Mouse (Mus musculus): ENCODE results near the gene Gm10135. TPM values are rescaled to one million over a fixed set of nuclear protein-coding genes. Genes with fewer than 3 reads are reported as not detected.
"Not testable (repeated sequence)": the region's sequence is repeated elsewhere in the genome, so short reads cannot be mapped to it uniquely, and the experiment has no call there.

Gene Gm10135
- polyA plus RNA-seq (2016; fragmentation: Nextera tagmentation; extraction: Ambion mirVana): not detected in 2 replicates

DNA sequence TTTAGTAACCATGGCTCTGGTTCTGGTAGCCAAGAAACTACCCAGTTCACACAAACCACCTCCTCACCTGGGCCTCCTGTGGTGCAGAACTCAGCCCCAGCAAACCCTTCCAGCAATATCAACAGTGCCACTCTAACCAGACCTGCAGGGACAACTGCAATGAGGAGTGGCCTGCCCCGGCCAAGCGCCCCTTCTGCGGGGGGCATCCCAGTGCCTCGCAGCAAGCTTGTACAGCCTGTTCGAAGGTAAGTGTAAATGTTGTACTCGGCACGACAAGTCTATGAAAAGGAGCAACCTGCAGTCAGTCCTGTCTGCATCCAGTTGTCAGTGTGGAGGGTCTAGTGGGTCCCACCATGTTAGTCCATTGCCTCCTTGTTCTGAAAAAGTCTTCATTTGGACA, at the start of gene Gm10135:
Gm10135 (minus strand) TSS at position 101 of the 400 bp plus-strand sequence.
- H3K9ac ChIP-seq (replicated peaks): no peak within 1 kb of the TSS
- no peaks in the 10 kb centered on the region for H3K4me1 ChIP-seq (replicated peaks)
- no peak within 1 kb of the TSS for H3K27ac ChIP-seq
- H3K4me3 ChIP-seq (replicated peaks): no peak within 1 kb of the TSS
- peaks cover 61% of the 10 kb centered on the region for H3K36me3 ChIP-seq
- WGBS: 92% methylated on average over 7 of the region's 7 CpGs
- no peaks in the 10 kb centered on the region for H3K9me3 ChIP-seq
- H3K4me2 ChIP-seq: no peak within 1 kb of the TSS
- H3K27me3 ChIP-seq: no peaks in the 10 kb centered on the region
- ATAC-seq (ENCODE audit: insufficient number of reproducible peaks, insufficient read depth, low FRiP score, low TSS enrichment, low read depth): no peak

- 91% methylated on average over 13 of the region's 13 CpGs for WGBS
Measured at GRCm38 (mm10) chr5:73023801-73024200, 49.3 kb upstream of the Gm10135 start.

DNA sequence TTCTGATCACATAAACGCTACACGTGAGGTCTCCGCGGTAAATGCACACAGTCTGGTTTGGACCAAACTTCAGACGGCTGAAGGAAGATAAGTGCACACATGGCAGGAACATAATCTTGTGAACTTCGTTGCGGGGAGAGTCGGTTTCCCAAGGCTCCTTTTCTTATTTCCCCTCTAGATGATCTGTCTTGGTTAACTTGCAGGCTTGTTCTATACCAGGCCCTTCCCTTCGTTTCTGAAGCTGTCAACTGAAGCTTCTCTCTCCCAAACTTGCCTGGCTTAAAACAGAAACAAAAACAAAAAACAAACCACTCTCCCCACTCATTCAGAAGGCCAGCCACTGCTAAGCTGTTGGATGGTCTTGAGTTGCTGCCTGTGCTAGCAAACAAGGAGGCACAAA, 40.2 kb upstream of the Gm10135 start:
- Histone ChIP-seq H3K4me1 (replicated peaks) (peaks cover 21% of the 10 kb centered on the region), H3K9me3 (no peaks in the 10 kb centered on the region), H3K36me3 (no peaks in the 10 kb centered on the region), H3K27me3 (peaks cover 45% of the 10 kb centered on the region), H3K4me2 (no peak overlapping the region), H3K9ac (replicated peaks) (no peak overlapping the region), H3K27ac (no peak overlapping the region), H3K4me3 (replicated peaks) (no peak overlapping the region)
- WGBS: 26% methylated on average over 9 of the region's 9 CpGs
- no peak for ATAC-seq (ENCODE audit: insufficient number of reproducible peaks, insufficient read depth, low FRiP score, low TSS enrichment, low read depth)

More at GRCm38 (mm10) chr5:73023801-73024200, 49.3 kb upstream of the Gm10135 start:
- Histone ChIP-seq H3K4me3 (replicated peaks) (no peak overlapping the region), H3K4me1 (replicated peaks) (no peaks in the 10 kb centered on the region), H3K27ac (no peak overlapping the region), H3K9ac (replicated peaks) (no peak overlapping the region), H3K27me3 (no peaks in the 10 kb centered on the region), H3K9me3 (no peaks in the 10 kb centered on the region), H3K36me3 (peaks cover 33% of the 10 kb centered on the region), H3K4me2 (no peak overlapping the region)
- ATAC-seq (ENCODE audit: insufficient number of reproducible peaks, insufficient read depth, low FRiP score, low TSS enrichment, low read depth): no peak

- not testable (repeated sequence) for H3K36me3 ChIP-seq, H3K9me3 ChIP-seq, H3K27ac ChIP-seq
- peaks cover 46% of the 10 kb centered on the region for H3K27me3 ChIP-seq
- peak overlapping the region; percentile 42 for H3K9ac ChIP-seq (replicated peaks)
- peak overlapping the region; percentile 67 for H3K4me2 ChIP-seq
- WGBS: 1% methylated on average over 64 of the region's 65 CpGs
- peak overlapping the region; percentile 44 for H3K4me3 ChIP-seq (replicated peaks)
- peaks cover 21% of the 10 kb centered on the region for H3K4me1 ChIP-seq (replicated peaks)
- peak; percentile 48; the same call in 1 of the 2 replicates for ATAC-seq (ENCODE audit: insufficient number of reproducible peaks, insufficient read depth, low FRiP score, low TSS enrichment, low read depth)
Measured at GRCm38 (mm10) chr5:73013611-73014287, 39.2 kb upstream of the Gm10135 start.

DNA sequence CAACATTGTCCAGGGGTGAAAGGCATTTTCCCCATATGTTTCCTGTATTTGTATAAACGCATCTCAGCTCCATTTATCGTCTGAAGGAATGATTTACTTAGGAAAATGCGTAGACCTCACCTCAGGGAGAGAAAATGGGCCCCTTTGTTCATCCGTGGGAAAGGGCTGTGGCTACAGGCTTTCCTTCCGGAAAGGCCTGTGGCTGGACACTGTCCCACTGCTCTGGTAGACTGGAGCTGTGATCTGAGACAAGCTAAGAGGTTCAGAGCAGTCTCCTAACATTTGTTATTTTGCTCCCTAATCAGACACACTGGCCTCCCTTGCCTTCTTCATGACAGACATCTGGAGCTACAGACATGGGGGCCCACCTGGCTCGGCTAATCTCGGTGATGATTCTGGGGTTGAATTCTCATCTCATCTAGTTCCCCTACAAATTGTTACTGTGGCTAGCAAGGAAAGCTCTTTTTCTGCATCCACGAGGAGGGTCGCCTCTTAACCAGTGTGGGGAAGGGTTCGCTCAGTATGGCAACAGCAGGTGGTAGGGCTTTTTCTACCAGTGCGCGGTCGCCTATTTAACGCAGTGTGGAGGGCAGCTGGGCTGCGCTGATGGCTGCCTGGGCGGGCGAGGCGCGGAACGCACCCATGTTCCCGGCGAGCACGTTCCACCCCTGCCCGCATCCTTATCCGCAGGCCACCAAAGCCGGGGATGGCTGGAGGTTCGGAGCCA, 38.5 kb upstream of the Gm10135 start:
- Histone ChIP-seq H3K27me3 (peaks cover 51% of the 10 kb centered on the region), H3K4me3 (replicated peaks) (peak overlapping the region; percentile 44), H3K4me1 (replicated peaks) (peaks cover 21% of the 10 kb centered on the region), H3K4me2 (peak overlapping the region; percentile 67)
- not testable (repeated sequence) for H3K27ac ChIP-seq; H3K36me3 ChIP-seq; H3K9me3 ChIP-seq; H3K9ac ChIP-seq (replicated peaks)
- 20% methylated on average over 27 of the region's 27 CpGs for WGBS
- ATAC-seq (ENCODE audit: insufficient number of reproducible peaks, insufficient read depth, low FRiP score, low TSS enrichment, low read depth): peak; percentile 35; the same call in 1 of the 2 replicates

DNA sequence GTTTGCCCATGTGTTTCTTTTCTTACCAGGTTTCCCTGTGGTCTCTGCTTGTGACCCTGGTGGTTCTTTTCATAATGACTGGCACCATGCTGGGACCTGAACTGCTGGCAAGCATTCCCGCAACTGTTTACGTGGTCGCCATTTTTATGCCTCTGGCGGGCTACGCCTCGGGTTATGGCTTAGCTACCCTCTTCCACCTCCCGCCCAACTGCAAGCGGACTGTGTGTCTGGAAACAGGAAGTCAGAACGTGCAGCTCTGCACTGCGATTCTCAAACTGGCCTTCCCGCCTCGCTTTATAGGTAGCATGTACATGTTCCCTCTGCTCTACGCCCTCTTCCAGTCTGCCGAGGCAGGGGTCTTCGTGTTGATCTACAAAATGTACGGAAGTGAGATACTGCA, 37.3 kb upstream of the Gm10135 start:
- peaks cover 59% of the 10 kb centered on the region for H3K27me3 ChIP-seq
- 72% methylated on average over 16 of the region's 16 CpGs for WGBS
- H3K4me2 ChIP-seq: not testable (repeated sequence)

GRCm38 (mm10) chr5:73008230-73008629, 33.7 kb upstream of the Gm10135 start:
- H3K4me1 ChIP-seq (replicated peaks); H3K9me3 ChIP-seq; ATAC-seq (ENCODE audit: insufficient number of reproducible peaks, insufficient read depth, low FRiP score, low TSS enrichment, low read depth); H3K9ac ChIP-seq (replicated peaks); H3K4me2 ChIP-seq; H3K36me3 ChIP-seq; H3K4me3 ChIP-seq (replicated peaks); H3K27ac ChIP-seq: not testable (repeated sequence)
- WGBS: 40% methylated on average over 8 of the region's 8 CpGs
- peaks cover 70% of the 10 kb centered on the region for H3K27me3 ChIP-seq

More for the DNA sequence above, 37.3 kb upstream of the Gm10135 start:
- ATAC-seq (ENCODE audit: insufficient number of reproducible peaks, insufficient read depth, low FRiP score, low TSS enrichment, low read depth); H3K9ac ChIP-seq (replicated peaks); H3K4me3 ChIP-seq (replicated peaks); H3K36me3 ChIP-seq; H3K9me3 ChIP-seq; H3K27ac ChIP-seq: not testable (repeated sequence)
- H3K4me1 ChIP-seq (replicated peaks): peaks cover 21% of the 10 kb centered on the region

- Histone ChIP-seq H3K36me3 (no peaks in the 10 kb centered on the region), H3K4me1 (replicated peaks) (peaks cover 8% of the 10 kb centered on the region), H3K9ac (replicated peaks) (no peak overlapping the region), H3K27me3 (peaks cover 65% of the 10 kb centered on the region), H3K4me3 (replicated peaks) (peak overlapping the region; percentile 43), H3K4me2 (peak overlapping the region; percentile 68), H3K9me3 (no peaks in the 10 kb centered on the region), H3K27ac (no peak overlapping the region)
- no peak for ATAC-seq (ENCODE audit: insufficient number of reproducible peaks, insufficient read depth, low FRiP score, low TSS enrichment, low read depth)
- 38% methylated on average over 5 of the region's 5 CpGs for WGBS
Measured at GRCm38 (mm10) chr5:73007582-73007959, 33.1 kb upstream of the Gm10135 start.

- Histone ChIP-seq H3K4me3 (replicated peaks) (peak within 1 kb of the TSS; percentile 43), H3K9ac (replicated peaks) (no peak within 1 kb of the TSS; the same call in 1 of the 2 replicates), H3K9me3 (no peaks in the 10 kb centered on the region), H3K27ac (no peak within 1 kb of the TSS), H3K36me3 (no peaks in the 10 kb centered on the region), H3K4me2 (peak within 1 kb of the TSS; percentile 68), H3K27me3 (peaks cover 59% of the 10 kb centered on the region), H3K4me1 (replicated peaks) (peaks cover 8% of the 10 kb centered on the region)
- WGBS: 7% methylated on average over 65 of the region's 65 CpGs
- peak; percentile 76; the same call in 1 of the 2 replicates for ATAC-seq (ENCODE audit: insufficient number of reproducible peaks, insufficient read depth, low FRiP score, low TSS enrichment, low read depth)
Measured at GRCm38 (mm10) chr5:73006784-73007581, 32.5 kb upstream of the Gm10135 start, which contains the start of gene Slc10a4. Slc10a4 (plus strand) TSS chr5:73006883.

GRCm38 (mm10) chr5:73004046-73004445, 29.5 kb upstream of the Gm10135 start:
- no peak overlapping the region for H3K4me3 ChIP-seq (replicated peaks)
- H3K27me3 ChIP-seq: peaks cover 51% of the 10 kb centered on the region
- H3K36me3 ChIP-seq: no peaks in the 10 kb centered on the region
- no peaks in the 10 kb centered on the region for H3K9me3 ChIP-seq
- H3K9ac ChIP-seq (replicated peaks): no peak overlapping the region
- H3K4me2 ChIP-seq: no peak overlapping the region
- no peak for ATAC-seq (ENCODE audit: insufficient number of reproducible peaks, insufficient read depth, low FRiP score, low TSS enrichment, low read depth)
- 87% methylated on average over 5 of the region's 5 CpGs for WGBS
- H3K4me1 ChIP-seq (replicated peaks): peaks cover 8% of the 10 kb centered on the region
- H3K27ac ChIP-seq: no peak overlapping the region

DNA sequence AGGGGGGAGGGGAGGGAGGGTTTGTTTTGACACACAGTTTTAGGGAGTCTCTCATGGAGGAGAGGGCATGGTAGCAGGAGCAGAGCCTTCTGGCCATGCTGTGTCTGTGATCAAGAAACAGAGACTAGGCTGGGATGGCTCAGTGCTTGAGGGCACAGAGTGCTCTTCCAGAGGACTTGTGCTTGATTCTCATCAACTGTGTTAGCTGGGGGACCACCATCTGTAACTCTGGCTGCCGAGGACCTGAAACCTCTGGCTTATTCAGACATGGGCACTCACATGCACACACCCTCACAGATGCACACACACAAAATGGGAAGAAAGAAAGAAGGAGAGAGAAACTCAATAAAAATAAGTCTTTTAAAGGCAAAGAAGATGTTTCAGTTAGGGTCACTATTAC, 24.0 kb upstream of the Gm10135 start:
- not testable (repeated sequence) for H3K4me2 ChIP-seq; H3K4me3 ChIP-seq (replicated peaks); H3K27me3 ChIP-seq; H3K36me3 ChIP-seq; H3K9ac ChIP-seq (replicated peaks); H3K9me3 ChIP-seq; ATAC-seq (ENCODE audit: insufficient number of reproducible peaks, insufficient read depth, low FRiP score, low TSS enrichment, low read depth); H3K4me1 ChIP-seq (replicated peaks); H3K27ac ChIP-seq
- WGBS: 69% methylated on average over 1 of the region's 1 CpGs
